30 mouse cellular contexts compared by ENCODE assay signal in genomic region chr3:157934301-157934823, GRCm38 (mm10). TPM values are rescaled to one million over a fixed set of nuclear protein-coding genes. Genes with fewer than 3 reads are reported as not detected.
A peak's percentile ranks its signal among the peaks of the same experiment; 100 is the strongest.
DNase-seq lines count a peak whose midpoint lies in the region; ATAC-seq and TF ChIP-seq lines count a peak whose summit lies in the region.
"Had no signal": no experiment of that assay in that cellular context is flagged by ENCODE, and none has a peak within 500 bp of the region (broad histone marks: within the 10 kb centered on the region; RNA-seq: fewer than 3 reads in every experiment).

No protein-coding gene starts in this region.

- no peak overlapping the region; the same call in 1 of the 2 replicates for H3K27ac ChIP-seq in ES-E14 (ENCODE audit: insufficient read depth, low read depth, low read length, poor library complexity, severe bottlenecking)
- H3K27ac ChIP-seq in embryonic fibroblast, embryonic 13.5 days (ENCODE audit: insufficient read depth, low read length), result peak overlapping the region; percentile 31; the same call in 1 of the 2 replicates
- H3K27ac ChIP-seq: embryonic facial prominence, embryonic 10.5 days; embryonic facial prominence, embryonic 13.5 days; forebrain, embryonic 10.5 days; forebrain, embryonic 13.5 days; heart, adult 2 months; heart, embryonic 10.5 days; heart, embryonic 13.5 days; hindbrain, embryonic 14.5 days; hindbrain, postnatal 0 days had no signal

- in situ Hi-C loops in ES-E14 (cut with MboI; ENCODE audit: low sequenced_read_pairs in 2 of 2, unreplicated experiment in 2 of 2), result no loop called here
- in situ Hi-C loops in Patski (cut with MboI; ENCODE audit: low pct_unique_long_range_greater_than_20kb), result no loop called here

- TF ChIP-seq POLR2A in embryonic fibroblast, embryonic 13.5 days (IDR thresholded peaks at IDR 0.05; ENCODE audit: low read depth, low read length), result no peak
- no peak for TF ChIP-seq POLR2A in lung, adult 2 months (IDR thresholded peaks at IDR 0.05; ENCODE audit: borderline replicate concordance, extremely low read depth, low read depth, low read length)

- peaks cover 9 to 11% of the 10 kb centered on the region in 2 experiments for H3K4me1 ChIP-seq in ES-E14 (ENCODE audit: control insufficient read depth in 2 of 2, insufficient read depth in 2 of 2, low read length in 2 of 2, poor library complexity in 1 of 2)
- peaks cover 3% of the 10 kb centered on the region; the same call in 1 of the 2 replicates for H3K4me1 ChIP-seq in embryonic fibroblast, embryonic 13.5 days (ENCODE audit: control insufficient read depth, insufficient read depth, low read length)
- H3K4me1 ChIP-seq in lung, adult 2 months (ENCODE audit: control insufficient read depth, insufficient read depth, low read length), result no peaks in the 10 kb centered on the region
- H3K4me1 ChIP-seq: embryonic facial prominence, embryonic 10.5 days; embryonic facial prominence, embryonic 13.5 days; forebrain, embryonic 10.5 days; forebrain, embryonic 13.5 days; heart, embryonic 10.5 days; heart, embryonic 13.5 days had no signal

- no peaks in the 10 kb centered on the region for H3K36me3 ChIP-seq in ES-E14 (ENCODE audit: control insufficient read depth, insufficient read depth, low read length, poor library complexity, severe bottlenecking)
- H3K36me3 ChIP-seq: embryonic facial prominence, embryonic 10.5 days; embryonic facial prominence, embryonic 13.5 days; forebrain, embryonic 10.5 days; heart, embryonic 10.5 days; heart, embryonic 13.5 days had no signal

- no peaks in the 10 kb centered on the region for H3K9me3 ChIP-seq in ES-E14 (ENCODE audit: control insufficient read depth, insufficient read depth, low read depth, low read length)
- H3K9me3 ChIP-seq: embryonic facial prominence, embryonic 10.5 days; embryonic facial prominence, embryonic 13.5 days; forebrain, embryonic 10.5 days; forebrain, embryonic 13.5 days; heart, embryonic 10.5 days; heart, embryonic 13.5 days had no signal

- peak; percentile 99 for ATAC-seq in Patski
- no peak for ATAC-seq in granulocyte monocyte progenitor cell, adult 5-6 weeks (replicated peaks; ENCODE audit: poor library complexity, severe bottlenecking)
- ATAC-seq in inflammation-experienced regulatory T-cells, adult 6 months, result no peak
- ATAC-seq: forebrain, embryonic 13.5 days; forebrain, embryonic 16.5 days; hindbrain, postnatal 0 days; intestine, postnatal 0 days had no signal

- H3K9ac ChIP-seq in ES-E14 (ENCODE audit: insufficient read depth, low read depth, low read length, poor library complexity, severe bottlenecking), result no peak overlapping the region
- H3K9ac ChIP-seq: embryonic facial prominence, embryonic 13.5 days; forebrain, embryonic 13.5 days; heart, embryonic 13.5 days; hindbrain, embryonic 14.5 days had no signal

- H3K4me3 ChIP-seq in ES-E14 (ENCODE audit: insufficient read depth in 1 of 2, low read depth in 1 of 2, low read length in 2 of 2, poor library complexity in 1 of 2, severe bottlenecking in 1 of 2), result no peak overlapping the region
- no peak overlapping the region for H3K4me3 ChIP-seq in embryonic fibroblast, embryonic 13.5 days (ENCODE audit: insufficient read depth, low read length)
- no peak overlapping the region for H3K4me3 ChIP-seq in lung, adult 2 months (replicated peaks; ENCODE audit: extremely low read depth, low read depth, low read length)
- H3K4me3 ChIP-seq: embryonic facial prominence, embryonic 10.5 days; embryonic facial prominence, embryonic 13.5 days; forebrain, embryonic 10.5 days; forebrain, embryonic 13.5 days; heart, adult 2 months; heart, embryonic 10.5 days; heart, embryonic 13.5 days had no signal

- CTCF ChIA-PET in Patski (lab: Charles Lee), result interaction anchor here (0.8 to 1.8 kb wide), 8 partner anchors 8 to 72 kb away, joined by 3 to 8 read pairs (median 4); partner anchors contain the start of genes Ankrd13c and Cth

- TF ChIP-seq CTCF in Patski (IDR thresholded peaks at IDR 0.05), result peak; percentile 30
- no peak for TF ChIP-seq CTCF in embryonic fibroblast, embryonic 13.5 days (IDR thresholded peaks at IDR 0.05; ENCODE audit: borderline replicate concordance, insufficient read depth, low read length)
- TF ChIP-seq CTCF in lung, adult 2 months (IDR thresholded peaks at IDR 0.05; ENCODE audit: insufficient read depth, low read length), result no peak

- 72% methylated on average over 3 of the region's 3 CpGs for WGBS in lung, adult 2 months

- no peaks in the 10 kb centered on the region for H3K27me3 ChIP-seq in Patski
- H3K27me3 ChIP-seq: embryonic facial prominence, embryonic 13.5 days; forebrain, embryonic 13.5 days; heart, embryonic 13.5 days had no signal

- DNase-seq in 3T3-L1 (ENCODE audit: low read depth, low spot score), result peak; percentile 73
- no peak for DNase-seq in ES-E14 (ENCODE audit: low read depth, low spot score)
- no peak for DNase-seq in Patski (ENCODE audit: low read depth, low spot score)
- DNase-seq in right cerebral cortex, adult 18-20 months, result no peak
- DNase-seq in lung, adult 2 months, result no peak
- DNase-seq: adrenal gland, adult 8-10 months; adrenal gland, postnatal 25 days; cerebellum, adult 11-12 months; cerebellum, adult 8-10 months; cerebellum, postnatal 10 days; cerebellum, postnatal 36 days; embryo, embryonic 11 days; gastrocnemius, postnatal 14 days; heart, adult 2 months; heart, postnatal 14 days; heart, postnatal 4 days; kidney, adult 2 months had no signal

- POLR2A ChIA-PET in Patski (lab: Charles Lee), result interaction anchor here (0.7 to 1.2 kb wide), 2 partner anchors 11 to 16 kb away, joined by 3 read pairs; no protein-coding TSS in a partner anchor

TF ChIP-seq in ES-E14, 5 proteins besides CTCF, POLR2A, EP300 and RAD21:
- no peak for TF ChIP-seq HCFC1 (IDR thresholded peaks at IDR 0.05; ENCODE audit: borderline replicate concordance, insufficient read depth, low read length)
- 0 out of 2 replicates have a peak, but pooled peaks have one; percentile 30 for TF ChIP-seq CHD2 (IDR thresholded peaks at IDR 0.05; ENCODE audit: low read depth, low read length)

RNA-seq across cellular contexts. Expression of gene Cth, which starts 9.5 kb away (rescaled TPM):
- total RNA-seq in ES-E14 (2012; rRNA removed), result 70.7 and 76.0 TPM in 2 replicates
- 23.5 TPM for polyA plus RNA-seq in Patski (2021)
- polyA plus RNA-seq in embryonic fibroblast, embryonic 13.5 days (2011; ENCODE audit: insufficient read length, low read depth, missing spikeins), result 40.5 and 44.6 TPM in 2 replicates
- 3.5 TPM in 1 of 2 replicates, not detected in the other for total RNA-seq in granulocyte monocyte progenitor cell, adult 5-6 weeks (2014; fragmentation: Nextera tagmentation)
- 0.43 TPM in 1 of 2 replicates, not detected in the other for total RNA-seq in granulocyte monocyte progenitor cell, adult 5-6 weeks (2017)
- not detected for polyA plus RNA-seq in inflammation-experienced regulatory T-cells, adult 6 months (2017; shearing (Covaris generic))
- 3.4 and 4.4 TPM in 2 replicates for polyA plus RNA-seq in lung, adult 2 months (2012; rRNA removed)

RNA-seq across cellular contexts. Expression of gene Ankrd13c, which starts 12.7 kb away (rescaled TPM):
- total RNA-seq in ES-E14 (2012; rRNA removed), result 26.1 and 33.7 TPM in 2 replicates
- polyA plus RNA-seq in Patski (2021), result 90.6 TPM
- polyA plus RNA-seq in embryonic fibroblast, embryonic 13.5 days (2011; ENCODE audit: insufficient read length, low read depth, missing spikeins), result 34.8 and 39.3 TPM in 2 replicates
- 39.3 and 39.8 TPM in 2 replicates for total RNA-seq in granulocyte monocyte progenitor cell, adult 5-6 weeks (2014; fragmentation: Nextera tagmentation)
- total RNA-seq in granulocyte monocyte progenitor cell, adult 5-6 weeks (2017), result 27.0 and 49.1 TPM in 2 replicates
- 10 to 100 TPM; 23.8 to 51.0 (median 35.5) TPM for polyA plus RNA-seq in inflammation-experienced regulatory T-cells, adult 6 months (2017; shearing (Covaris generic))
- 18.3 and 27.6 TPM in 2 replicates for polyA plus RNA-seq in lung, adult 2 months (2012; rRNA removed)
